Mouse (Mus musculus) embryonic facial prominence, embryonic 13.5 days (tissue): ENCODE data around the gene Sema4a. TPM values are rescaled to one million over a fixed set of nuclear protein-coding genes. Genes with fewer than 3 reads are reported as not detected.
A peak's percentile ranks its signal among the peaks of the same experiment; 100 is the strongest.

Experiments used
- ATAC-seq: fragments of 200-750 bp; cut with Nextera tagmentation; 2 replicates; pipeline ENCODE4 v1.8.0; 2017; ENCODE audit warnings: low read depth; ENCODE audit not compliant: insufficient number of reproducible peaks, insufficient read depth, low FRiP score, low TSS enrichment
- H3K27ac ChIP-seq: fragments of 300-500 bp; sonication (generic); 2 replicates; pipeline ENCODE4 v1.5.1; 2015; ENCODE audit warnings: moderate library complexity, mild to moderate bottlenecking, inconsistent platforms
- H3K27me3 ChIP-seq: fragments of 300-500 bp; sonication (generic); 2 replicates; pipeline ENCODE4 v1.6.1; 2015; ENCODE audit warnings: mild to moderate bottlenecking, inconsistent platforms
- H3K36me3 ChIP-seq: fragments of 300-500 bp; sonication (generic); 2 replicates; pipeline ENCODE4 v1.6.1; 2015; ENCODE audit warnings: mild to moderate bottlenecking, inconsistent platforms
- H3K4me1 ChIP-seq: fragments of 300-500 bp; sonication (generic); 2 replicates; pipeline ENCODE4 v1.6.1; 2015; ENCODE audit warnings: inconsistent platforms
- H3K4me2 ChIP-seq: fragments of 300-500 bp; sonication (generic); 2 replicates; pipeline ENCODE4 v1.6.1; 2015; ENCODE audit warnings: moderate library complexity, mild to moderate bottlenecking, inconsistent platforms
- H3K4me3 ChIP-seq: fragments of 300-500 bp; sonication (generic); 2 replicates; pipeline ENCODE4 v1.5.1; 2015; ENCODE audit warnings: mild to moderate bottlenecking, inconsistent platforms
- H3K9ac ChIP-seq: fragments of 300-500 bp; sonication (generic); 2 replicates; pipeline ENCODE4 v1.6.1; 2015; ENCODE audit warnings: mild to moderate bottlenecking, inconsistent platforms
- H3K9me3 ChIP-seq: fragments of 300-500 bp; sonication (generic); 2 replicates; pipeline ENCODE4 v1.6.1; 2016; ENCODE audit warnings: inconsistent platforms
- WGBS: fragments of 180-500 bp; shearing (Covaris S2); methylation state at CpG from one replicate; pipeline ENCODE4 v1.1.7; 2015; ENCODE audit warnings: mixed read lengths; 5-methylcytosine and 5-hydroxymethylcytosine counted together
- polyA plus RNA-seq: library from polyadenylated mRNA; unstranded; fragments of >200 nt; fragmentation: Nextera tagmentation; extraction: Ambion mirVana; gene quantifications from 2 replicates; pipeline ENCODE4 v1.2.1, GENCODE M21; 2015

The Sema4a gene
- polyA plus RNA-seq, 1 experiment from 2014 or later = 13.3 TPM

DNA sequence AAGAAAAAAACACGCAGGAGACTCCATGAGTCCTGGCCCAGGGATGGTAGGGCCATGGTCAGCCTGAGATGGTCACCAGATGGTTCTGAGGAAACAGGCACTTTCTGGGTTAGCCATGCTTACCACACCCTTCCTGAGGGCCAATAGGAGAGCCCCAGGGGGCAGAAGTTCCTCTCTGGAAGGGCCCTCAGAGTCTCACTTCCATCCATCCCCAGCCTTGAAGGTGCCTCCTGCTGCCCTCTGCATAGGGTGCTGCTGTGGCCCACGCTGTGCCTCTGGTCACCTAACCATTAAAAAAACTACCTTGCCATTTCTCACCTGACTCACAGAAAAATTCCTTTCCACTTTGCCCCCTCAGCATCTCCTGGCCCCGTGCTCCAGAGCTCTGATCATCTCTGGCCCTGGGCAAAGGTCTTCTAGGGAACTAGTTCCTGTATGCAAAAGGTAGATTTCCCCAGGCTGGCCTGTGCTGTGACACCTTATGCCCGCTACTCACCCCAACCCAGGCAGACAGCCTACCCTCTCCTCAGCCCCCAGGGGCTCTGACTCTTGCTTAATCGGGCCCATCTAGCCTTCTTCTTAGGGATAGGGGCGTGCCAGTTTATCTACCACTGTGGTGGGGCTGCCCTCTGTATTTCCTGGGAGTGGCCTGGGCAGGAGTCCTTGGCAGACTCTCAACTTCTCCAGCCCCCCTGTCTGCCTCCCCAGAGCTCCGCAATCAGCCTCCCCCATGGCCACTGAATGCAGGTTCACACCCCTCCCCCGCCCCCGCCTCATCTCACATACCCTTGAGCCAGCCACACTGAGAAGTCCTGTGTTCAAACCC lies 6.0 kb downstream of the Sema4a start:
- Histone ChIP-seq H3K27ac (peak overlapping the region; percentile 77), H3K9ac (peak overlapping the region; percentile 52), H3K27me3 (peaks cover 1% of the 10 kb centered on the region; the same call in 1 of the 2 replicates), H3K9me3 (no peaks in the 10 kb centered on the region), H3K36me3 (no peaks in the 10 kb centered on the region), H3K4me2 (peak overlapping the region; percentile 34), H3K4me1 (peaks cover 34% of the 10 kb centered on the region), H3K4me3 (peak overlapping the region; percentile 10)
- 52% methylated on average over 9 of the region's 9 CpGs for WGBS
- 0 out of 2 replicates have a peak, but pooled peaks have one; percentile 16 for ATAC-seq

DNA sequence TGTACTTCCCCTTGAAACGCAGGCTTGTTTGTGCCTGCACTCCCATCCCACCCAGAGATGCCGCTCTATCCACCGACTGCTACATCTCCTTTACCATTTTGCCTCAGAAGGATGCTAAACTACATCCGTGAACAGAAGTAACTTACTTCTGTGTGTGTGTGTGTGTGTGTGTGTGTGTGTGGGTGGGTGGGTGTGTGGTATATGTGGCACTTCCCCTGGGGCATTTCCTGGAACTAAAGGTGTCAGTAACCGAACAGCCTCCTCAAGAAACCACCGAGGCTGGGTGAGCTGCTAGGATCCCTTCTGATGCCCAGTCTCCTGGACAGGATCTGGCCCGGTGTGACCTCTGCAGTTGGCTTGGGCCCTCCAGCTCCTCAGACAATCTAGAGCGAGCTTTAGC lies 7.0 kb downstream of the Sema4a start:
- no peak overlapping the region for H3K4me2 ChIP-seq
- H3K4me3 ChIP-seq = no peak overlapping the region
- no peaks in the 10 kb centered on the region for H3K9me3 ChIP-seq
- no peak for ATAC-seq
- H3K36me3 ChIP-seq = no peaks in the 10 kb centered on the region
- H3K27ac ChIP-seq = no peak overlapping the region
- H3K27me3 ChIP-seq = no peaks in the 10 kb centered on the region
- peaks cover 42% of the 10 kb centered on the region for H3K4me1 ChIP-seq
- WGBS = 62% methylated on average over 8 of the region's 8 CpGs
- H3K9ac ChIP-seq = no peak overlapping the region

DNA sequence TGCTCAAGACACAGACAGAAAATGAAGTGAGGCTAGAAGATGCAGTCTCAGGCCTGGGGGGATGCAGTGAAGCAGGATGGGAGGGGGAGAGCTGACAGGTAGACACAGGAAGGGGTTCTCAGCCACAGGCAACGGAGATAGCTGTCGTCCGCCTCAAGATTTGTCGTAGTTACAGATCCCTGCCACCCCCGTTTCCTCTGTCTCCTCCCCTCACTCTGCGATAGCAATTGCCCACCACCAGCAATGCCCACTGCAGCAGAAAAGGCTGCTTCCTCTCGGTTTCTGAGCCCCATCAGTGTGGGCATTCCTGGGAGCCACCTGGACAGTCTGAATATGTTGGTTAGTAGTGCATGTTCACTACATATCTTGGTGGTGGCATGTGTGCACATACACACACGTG lies 7.6 kb downstream of the Sema4a start:
- Histone ChIP-seq H3K9ac (no peak overlapping the region), H3K36me3 (no peaks in the 10 kb centered on the region), H3K27me3 (no peaks in the 10 kb centered on the region), H3K9me3 (no peaks in the 10 kb centered on the region), H3K4me1 (peaks cover 38% of the 10 kb centered on the region), H3K27ac (no peak overlapping the region), H3K4me2 (no peak overlapping the region), H3K4me3 (no peak overlapping the region)
- WGBS = 42% methylated on average over 8 of the region's 8 CpGs
- ATAC-seq = no peak

DNA sequence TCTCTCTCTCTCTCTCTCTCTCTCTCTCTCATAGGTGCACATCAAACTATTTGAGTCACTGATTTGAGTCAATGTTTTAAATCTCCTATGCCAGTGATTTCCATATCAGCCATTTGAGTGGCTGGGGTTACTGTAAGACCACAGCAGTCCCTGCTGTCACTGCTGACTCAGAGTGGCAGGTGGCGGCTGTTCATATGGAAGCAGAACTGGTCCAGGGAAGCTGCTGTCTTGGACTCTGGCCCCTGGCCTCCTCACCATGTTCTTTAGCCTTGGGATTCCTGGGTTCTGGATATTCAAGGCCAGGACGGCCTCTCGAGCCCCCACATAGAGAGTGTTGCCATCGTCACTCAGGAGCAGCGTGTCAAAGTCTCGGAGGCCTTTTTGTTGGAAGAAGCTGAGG lies 8.3 kb downstream of the Sema4a start:
- ATAC-seq = no peak
- Histone ChIP-seq H3K27me3 (no peaks in the 10 kb centered on the region), H3K36me3 (0 out of 2 replicates have a peak, but pooled peaks cover 3% of the 10 kb centered on the region), H3K27ac (no peak overlapping the region), H3K4me3 (no peak overlapping the region), H3K4me1 (peaks cover 32% of the 10 kb centered on the region), H3K9me3 (no peaks in the 10 kb centered on the region), H3K4me2 (no peak overlapping the region), H3K9ac (no peak overlapping the region)
- WGBS = 84% methylated on average over 6 of the region's 6 CpGs

DNA sequence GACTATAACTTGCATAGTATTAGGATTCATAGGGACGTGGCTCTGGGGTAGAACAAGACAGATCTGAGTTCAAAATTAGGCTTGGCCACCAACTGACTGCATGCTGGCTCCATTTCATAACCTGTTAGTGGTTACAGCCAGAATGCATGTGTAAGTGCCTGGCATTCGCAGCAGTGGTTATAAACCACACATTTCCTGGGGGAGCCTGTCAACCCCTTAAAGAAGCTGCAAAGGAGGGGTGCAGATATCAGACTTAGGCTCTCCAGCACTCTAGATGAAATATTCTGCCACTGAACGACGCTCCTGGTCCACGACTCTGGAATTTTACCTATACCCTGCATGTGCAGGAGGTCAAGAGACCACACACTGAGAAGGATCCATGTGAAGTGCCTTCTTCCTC lies 8.7 kb downstream of the Sema4a start:
- Histone ChIP-seq H3K27ac (no peak overlapping the region), H3K4me1 (peaks cover 32% of the 10 kb centered on the region), H3K27me3 (no peaks in the 10 kb centered on the region), H3K9me3 (no peaks in the 10 kb centered on the region), H3K9ac (no peak overlapping the region), H3K4me2 (no peak overlapping the region), H3K4me3 (no peak overlapping the region), H3K36me3 (0 out of 2 replicates have a peak, but pooled peaks cover 3% of the 10 kb centered on the region)
- 69% methylated on average over 5 of the region's 5 CpGs for WGBS
- no peak for ATAC-seq

DNA sequence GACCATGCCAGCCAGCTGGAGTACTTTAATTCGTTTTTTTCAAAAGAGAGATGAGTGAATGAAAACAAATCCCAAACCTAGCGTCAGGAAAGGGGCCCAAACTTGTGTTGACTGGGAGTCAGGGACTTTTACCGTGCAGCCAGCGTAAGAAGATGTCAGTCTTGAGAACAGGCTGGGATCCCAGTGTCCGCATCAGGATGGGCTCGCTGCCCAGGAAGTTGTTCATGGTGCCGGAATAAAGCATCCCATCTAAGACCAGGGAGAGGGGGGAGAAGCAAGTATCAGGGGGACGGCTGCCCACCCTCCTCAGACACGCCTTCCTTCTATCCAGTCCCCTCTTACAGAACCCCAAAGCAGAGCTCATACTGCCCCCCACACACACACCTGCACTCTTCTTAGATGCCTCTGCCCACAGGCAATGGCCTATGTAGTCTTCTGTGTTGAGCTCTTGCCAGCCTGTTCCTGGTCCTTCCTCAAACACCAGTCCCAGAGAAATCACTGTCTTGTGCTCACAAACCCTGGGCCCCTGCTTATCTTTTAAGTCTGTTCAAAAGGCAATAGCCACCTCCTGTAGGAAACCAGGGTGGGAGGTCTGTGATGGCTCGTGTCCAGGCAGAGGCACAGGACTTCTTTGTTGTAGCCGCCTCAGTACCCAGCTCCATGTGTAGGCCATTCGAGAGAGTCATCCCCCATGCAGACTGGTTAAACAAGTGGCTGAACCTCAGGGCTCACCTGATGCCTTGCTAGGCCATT lies 10.4 kb downstream of the Sema4a start:
- no peaks in the 10 kb centered on the region for H3K27me3 ChIP-seq
- WGBS = 76% methylated on average over 12 of the region's 12 CpGs
- H3K4me3 ChIP-seq = no peak overlapping the region
- no peak overlapping the region for H3K4me2 ChIP-seq
- H3K4me1 ChIP-seq = peaks cover 29% of the 10 kb centered on the region
- ATAC-seq = no peak
- H3K9ac ChIP-seq = no peak overlapping the region
- H3K27ac ChIP-seq = 0 out of 2 replicates have a peak overlapping the region, but pooled peaks have one; percentile 58
- H3K9me3 ChIP-seq = no peaks in the 10 kb centered on the region
- H3K36me3 ChIP-seq = 0 out of 2 replicates have a peak, but pooled peaks cover 3% of the 10 kb centered on the region

DNA sequence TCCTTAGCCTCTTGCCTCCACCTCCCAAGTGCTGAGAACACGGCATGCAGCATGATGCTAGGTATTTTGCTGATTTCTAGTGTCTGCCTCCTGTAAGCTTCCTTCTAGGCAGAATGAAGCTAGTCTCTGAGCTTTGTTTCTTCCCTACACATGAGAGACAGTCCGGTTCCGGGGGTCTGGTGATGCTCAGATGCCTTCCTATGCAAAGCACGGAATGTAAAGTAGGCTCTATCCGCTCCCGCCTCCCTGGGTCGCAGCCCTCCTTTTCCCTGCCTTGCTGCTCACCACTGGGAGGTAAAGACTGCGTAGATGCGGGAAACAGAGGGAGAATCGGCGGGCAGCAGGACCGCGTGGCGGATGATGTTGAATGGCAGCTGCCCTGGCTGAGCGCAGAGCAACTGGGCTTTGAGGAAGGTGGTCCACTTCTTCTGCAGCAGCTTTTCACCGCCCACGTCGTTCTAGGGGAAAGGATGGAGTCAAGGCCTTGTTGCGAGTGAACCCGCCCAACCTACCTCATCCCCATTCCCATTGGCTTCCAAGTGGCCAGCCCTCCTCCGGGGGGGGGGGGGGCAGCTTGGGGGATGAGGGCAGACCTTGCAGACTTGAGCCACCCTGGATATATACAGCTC lies 11.5 kb downstream of the Sema4a start:
- ATAC-seq = peak; percentile 65
- 0 out of 2 replicates have a peak, but pooled peaks cover 3% of the 10 kb centered on the region for H3K36me3 ChIP-seq
- H3K9ac ChIP-seq = peak overlapping the region; percentile 63
- H3K4me1 ChIP-seq = peaks cover 19% of the 10 kb centered on the region
- H3K4me3 ChIP-seq = peak overlapping the region; percentile 43
- H3K9me3 ChIP-seq = no peaks in the 10 kb centered on the region
- no peaks in the 10 kb centered on the region for H3K27me3 ChIP-seq
- peak overlapping the region; percentile 58 for H3K27ac ChIP-seq
- H3K4me2 ChIP-seq = peak overlapping the region; percentile 62
- WGBS = 6% methylated on average over 21 of the region's 21 CpGs

DNA sequence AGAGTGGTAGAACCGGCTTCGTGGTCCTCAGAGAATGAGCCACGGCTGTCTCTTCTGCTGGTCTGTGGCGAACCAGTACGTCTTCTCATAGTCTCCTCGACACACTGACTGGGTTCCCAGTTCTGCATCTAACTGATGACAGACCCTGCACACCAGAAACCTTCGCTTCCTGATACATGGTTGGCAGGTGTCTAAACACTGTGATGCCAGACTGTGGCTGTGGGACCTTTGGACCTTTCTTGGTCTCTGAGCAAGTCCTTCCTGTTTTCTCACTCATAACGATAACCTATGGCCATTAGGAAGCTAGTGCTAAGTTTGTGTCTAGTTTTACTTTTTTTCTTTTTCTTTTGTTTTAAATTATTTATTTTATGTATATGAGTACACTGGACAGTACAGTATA lies 12.5 kb downstream of the Sema4a start:
- H3K4me3 ChIP-seq = no peak overlapping the region
- no peak overlapping the region for H3K4me2 ChIP-seq
- no peak overlapping the region for H3K27ac ChIP-seq
- H3K4me1 ChIP-seq = peaks cover 16% of the 10 kb centered on the region
- no peaks in the 10 kb centered on the region for H3K9me3 ChIP-seq
- peaks cover 3% of the 10 kb centered on the region; the same call in 1 of the 2 replicates for H3K36me3 ChIP-seq
- no peak overlapping the region for H3K9ac ChIP-seq
- no peaks in the 10 kb centered on the region for H3K27me3 ChIP-seq
- 88% methylated on average over 8 of the region's 8 CpGs for whole genome bisulfite sequencing
- ATAC-seq = no peak

DNA sequence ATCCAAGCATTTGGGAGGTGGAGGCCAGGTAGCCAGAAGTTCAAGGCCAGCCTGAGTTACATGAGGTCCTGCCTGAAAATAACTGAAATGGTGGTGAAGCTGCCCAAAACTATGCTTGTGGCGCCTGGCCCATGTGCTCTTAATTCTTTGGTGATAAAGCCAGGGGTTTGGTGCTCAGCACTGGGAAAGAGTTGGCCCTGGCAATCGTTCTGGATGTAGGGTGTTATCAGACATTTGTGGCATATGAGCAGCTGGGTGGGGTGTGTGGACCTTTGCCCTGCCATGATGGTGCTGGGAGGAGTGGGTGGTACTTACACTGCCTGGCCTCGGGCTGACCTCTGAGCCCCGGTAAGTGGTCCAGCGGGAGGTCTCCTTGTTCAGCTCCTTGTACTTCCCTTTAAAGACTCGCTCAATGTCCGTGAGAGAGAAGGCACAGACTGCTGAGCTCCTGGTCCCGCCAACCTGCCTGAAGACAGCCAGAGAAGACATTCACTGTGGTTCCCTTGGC lies 13.3 kb downstream of the Sema4a start:
- Histone ChIP-seq H3K9me3 (no peaks in the 10 kb centered on the region), H3K4me2 (no peak overlapping the region), H3K9ac (no peak overlapping the region), H3K4me3 (no peak overlapping the region), H3K36me3 (peaks cover 3% of the 10 kb centered on the region; the same call in 1 of the 2 replicates), H3K27me3 (no peaks in the 10 kb centered on the region), H3K4me1 (peaks cover 16% of the 10 kb centered on the region), H3K27ac (no peak overlapping the region)
- WGBS = 61% methylated on average over 8 of the region's 8 CpGs
- ATAC-seq = no peak

DNA sequence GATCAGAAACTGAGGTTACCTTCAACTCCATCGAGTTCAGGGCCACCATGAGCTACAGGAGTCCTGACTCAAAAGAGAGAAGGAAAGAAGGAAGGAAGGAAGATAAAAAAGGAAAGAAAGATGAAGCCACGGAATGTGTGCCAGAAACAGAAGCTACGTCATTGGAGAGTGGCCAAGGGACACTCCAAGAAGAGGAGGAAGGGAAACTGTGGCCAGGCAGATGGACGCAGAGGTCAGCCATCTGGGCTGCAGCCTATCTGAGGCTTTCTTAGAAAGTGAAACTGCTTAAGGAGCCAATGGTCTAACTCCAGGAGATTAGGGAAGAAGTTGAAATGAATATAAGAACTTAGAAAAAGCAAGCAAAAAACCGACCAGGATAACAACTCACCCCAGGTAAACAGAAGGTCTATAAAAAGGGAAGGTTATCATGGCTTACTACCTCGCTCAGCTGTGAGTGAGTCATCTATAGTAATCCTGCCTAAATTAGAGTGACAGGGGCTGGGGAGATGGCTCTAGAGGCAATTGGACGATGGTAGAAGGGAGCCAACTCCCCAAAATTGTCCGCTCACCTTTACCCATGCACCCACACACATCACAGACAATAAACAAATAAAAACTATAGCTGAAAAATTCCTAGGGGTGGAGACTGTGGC lies 14.4 kb downstream of the Sema4a start:
- no peak for ATAC-seq
- no peaks in the 10 kb centered on the region for H3K27me3 ChIP-seq
- no peak overlapping the region for H3K4me3 ChIP-seq
- 76% methylated on average over 8 of the region's 8 CpGs for WGBS
- H3K9me3 ChIP-seq = no peaks in the 10 kb centered on the region
- H3K4me2 ChIP-seq = no peak overlapping the region
- H3K4me1 ChIP-seq = peaks cover 13% of the 10 kb centered on the region
- H3K27ac ChIP-seq = no peak overlapping the region
- H3K36me3 ChIP-seq = peaks cover 3% of the 10 kb centered on the region; the same call in 1 of the 2 replicates
- no peak overlapping the region for H3K9ac ChIP-seq

DNA sequence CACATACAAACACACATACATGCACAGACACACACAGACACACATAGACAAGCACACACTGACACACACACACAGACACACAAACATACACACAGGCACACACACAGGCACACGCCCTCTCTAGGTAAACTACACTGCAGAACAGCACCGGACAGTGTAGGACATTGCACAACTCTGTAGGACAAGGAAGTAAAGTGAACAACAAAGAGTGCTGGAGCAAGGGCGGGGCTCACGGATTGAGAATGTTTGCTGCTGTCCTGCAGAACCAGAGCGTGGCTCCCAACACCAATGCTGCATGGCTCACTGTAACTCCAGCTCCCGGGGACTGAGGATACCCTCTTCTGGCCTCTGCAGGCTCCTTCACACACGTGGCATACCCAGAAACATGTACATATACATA lies 18.1 kb downstream of the Sema4a start:
- ATAC-seq = no peak
- no peak overlapping the region for H3K27ac ChIP-seq
- no peak overlapping the region for H3K4me3 ChIP-seq
- no peaks in the 10 kb centered on the region for H3K9me3 ChIP-seq
- no peak overlapping the region for H3K4me2 ChIP-seq
- 68% methylated on average over 7 of the region's 7 CpGs for WGBS
- H3K4me1 ChIP-seq = peaks cover 13% of the 10 kb centered on the region
- H3K9ac ChIP-seq = no peak overlapping the region
- no peaks in the 10 kb centered on the region for H3K27me3 ChIP-seq
- H3K36me3 ChIP-seq = peaks cover 11% of the 10 kb centered on the region
